Mouse (Mus musculus) hindbrain, embryonic 14.5 days (tissue): ENCODE results near the gene C1qc. TPM values are rescaled to one million over a fixed set of nuclear protein-coding genes. Genes with fewer than 3 reads are reported as not detected.

Source experiments
- ATAC-seq: fragments of 200-750 bp; cut with Nextera tagmentation; 2 replicates; pipeline ENCODE4 v1.8.0; 2017; ENCODE audit warnings: moderate number of reproducible peaks, mild to moderate bottlenecking, moderate TSS enrichment, moderate library complexity; ENCODE audit not compliant: low FRiP score
- DNase-seq: peaks from one replicate; pipeline ENCODE4 v3.0.0-alpha.2; 2015; ENCODE audit warnings: low spot score
- H3K27ac ChIP-seq: fragments of 300-500 bp; sonication (generic); 2 replicates; pipeline ENCODE4 v1.5.1; 2014; ENCODE audit warnings: mild to moderate bottlenecking, moderate library complexity
- H3K27me3 ChIP-seq: fragments of 300-500 bp; sonication (generic); 2 replicates; pipeline ENCODE4 v1.6.1; 2014; ENCODE audit warnings: mild to moderate bottlenecking, low read length, mixed read lengths; ENCODE audit not compliant: control insufficient read depth, insufficient read depth
- H3K36me3 ChIP-seq: fragments of 300-500 bp; sonication (generic); replicated peaks from 2 replicates; pipeline ENCODE4 v1.6.1; 2014; ENCODE audit not compliant: control insufficient read depth, insufficient read depth
- H3K4me1 ChIP-seq: fragments of 300-500 bp; sonication (generic); replicated peaks from 2 replicates; pipeline ENCODE4 v1.6.1; 2014; ENCODE audit warnings: antibody characterized with exemption, low read length, mixed read lengths; ENCODE audit not compliant: control insufficient read depth, insufficient read depth
- H3K4me2 ChIP-seq: fragments of 300-500 bp; sonication (generic); replicated peaks from 2 replicates; pipeline ENCODE4 v1.6.1; 2014; ENCODE audit warnings: mild to moderate bottlenecking, moderate library complexity
- H3K4me3 ChIP-seq: fragments of 300-500 bp; sonication (generic); replicated peaks from 2 replicates; pipeline ENCODE4 v1.5.1; 2014; ENCODE audit warnings: mild to moderate bottlenecking, low read length
- H3K9ac ChIP-seq: fragments of 300-500 bp; sonication (generic); 2 replicates; pipeline ENCODE4 v1.6.1; 2014
- H3K9me3 ChIP-seq: fragments of 300-500 bp; sonication (generic); 2 replicates; pipeline ENCODE4 v1.6.1; 2016; ENCODE audit warnings: low read length; ENCODE audit not compliant: control insufficient read depth
- WGBS: fragments of 180-500 bp; shearing (Covaris S2); extraction: QIAGEN DNeasy Blood & Tissue Kit; methylation state at CpG from one replicate; pipeline ENCODE4 v1.1.7; 2014; 5-methylcytosine and 5-hydroxymethylcytosine counted together
- polyA plus RNA-seq: library from polyadenylated mRNA; unstranded; fragments of >200 nt; fragmentation: Nextera tagmentation; extraction: Ambion mirVana; gene quantifications from 2 replicates; pipeline ENCODE4 v1.2.1, GENCODE M21; 2014

C1qc gene
- polyA plus RNA-seq, 1 experiment from 2014 or later: 29.5 TPM

- ATAC-seq (no peak), DNase-seq (no peak)
- no peaks in the 10 kb centered on the region for H3K36me3 ChIP-seq
- H3K9me3 ChIP-seq: no peaks in the 10 kb centered on the region
- H3K4me1 ChIP-seq: 0 out of 2 replicates have a peak, but pooled peaks cover 2% of the 10 kb centered on the region
- H3K4me2 ChIP-seq: no peak overlapping the region
- no peak overlapping the region for H3K27ac ChIP-seq
- WGBS: 63% methylated on average over 7 of the region's 7 CpGs
- H3K27me3 ChIP-seq: peaks cover 38% of the 10 kb centered on the region
- no peak overlapping the region for H3K4me3 ChIP-seq
- no peak overlapping the region for H3K9ac ChIP-seq
Measured at GRCm38 (mm10) chr4:136899154-136899553, 6.3 kb upstream of the C1qc start.

GRCm38 (mm10) chr4:136898637-136899036 lies 5.8 kb upstream of the C1qc start, which contains the start of gene C1qa:
C1qa (minus strand) TSS chr4:136898803.
- H3K4me2 ChIP-seq: no peak within 1 kb of the TSS
- peaks cover 33% of the 10 kb centered on the region for H3K27me3 ChIP-seq
- no peak for DNase-seq
- no peak for ATAC-seq
- WGBS: 84% methylated on average over 9 of the region's 9 CpGs
- H3K4me1 ChIP-seq: 0 out of 2 replicates have a peak, but pooled peaks cover 2% of the 10 kb centered on the region
- H3K36me3 ChIP-seq: no peaks in the 10 kb centered on the region
- H3K4me3 ChIP-seq: no peak within 1 kb of the TSS
- H3K27ac ChIP-seq: no peak within 1 kb of the TSS
- no peaks in the 10 kb centered on the region for H3K9me3 ChIP-seq
- H3K9ac ChIP-seq: no peak within 1 kb of the TSS

- DNase-seq (no peak), ATAC-seq (no peak)
- peaks cover 29% of the 10 kb centered on the region for H3K27me3 ChIP-seq
- H3K4me2 ChIP-seq: no peak overlapping the region
- H3K9me3 ChIP-seq: no peaks in the 10 kb centered on the region
- H3K9ac ChIP-seq: no peak overlapping the region
- no peak overlapping the region for H3K4me3 ChIP-seq
- H3K27ac ChIP-seq: no peak overlapping the region
- 64% methylated on average over 9 of the region's 9 CpGs for WGBS
- 0 out of 2 replicates have a peak, but pooled peaks cover 2% of the 10 kb centered on the region for H3K4me1 ChIP-seq
- no peaks in the 10 kb centered on the region for H3K36me3 ChIP-seq
Measured at GRCm38 (mm10) chr4:136898084-136898598, 5.3 kb upstream of the C1qc start.

- peaks cover 29% of the 10 kb centered on the region for H3K27me3 ChIP-seq
- no peak for DNase-seq
- no peaks in the 10 kb centered on the region for H3K36me3 ChIP-seq
- whole genome bisulfite sequencing: 36% methylated on average over 10 of the region's 10 CpGs
- H3K9ac ChIP-seq: no peak overlapping the region
- H3K4me1 ChIP-seq: 0 out of 2 replicates have a peak, but pooled peaks cover 2% of the 10 kb centered on the region
- peak overlapping the region; percentile 4; the same call in 1 of the 2 replicates for H3K4me2 ChIP-seq
- no peak overlapping the region for H3K27ac ChIP-seq
- ATAC-seq: no peak
- H3K9me3 ChIP-seq: no peaks in the 10 kb centered on the region
- H3K4me3 ChIP-seq: no peak overlapping the region
Measured at GRCm38 (mm10) chr4:136896461-136896860, 3.6 kb upstream of the C1qc start.

GRCm38 (mm10) chr4:136895861-136896260 lies 3.0 kb upstream of the C1qc start:
- Histone ChIP-seq H3K36me3 (no peaks in the 10 kb centered on the region), H3K4me3 (0 out of 2 replicates have a peak overlapping the region, but pooled peaks have one; percentile 3), H3K4me1 (0 out of 2 replicates have a peak, but pooled peaks cover 2% of the 10 kb centered on the region), H3K4me2 (peak overlapping the region; percentile 4; the same call in 1 of the 2 replicates), H3K9me3 (no peaks in the 10 kb centered on the region), H3K27ac (no peak overlapping the region), H3K27me3 (peaks cover 29% of the 10 kb centered on the region), H3K9ac (no peak overlapping the region)
- ATAC-seq (no peak), DNase-seq (no peak)
- WGBS: 4% methylated on average over 15 of the region's 15 CpGs

- no peak for ATAC-seq
- H3K4me1 ChIP-seq: 0 out of 2 replicates have a peak, but pooled peaks cover 2% of the 10 kb centered on the region
- H3K4me3 ChIP-seq: no peak overlapping the region
- H3K9ac ChIP-seq: no peak overlapping the region
- peaks cover 29% of the 10 kb centered on the region for H3K27me3 ChIP-seq
- no peak overlapping the region for H3K4me2 ChIP-seq
- H3K9me3 ChIP-seq: no peaks in the 10 kb centered on the region
- no peaks in the 10 kb centered on the region for H3K36me3 ChIP-seq
- no peak for DNase-seq
- H3K27ac ChIP-seq: no peak overlapping the region
- 73% methylated on average over 4 of the region's 4 CpGs for WGBS
Measured at GRCm38 (mm10) chr4:136894821-136895220, 2.0 kb upstream of the C1qc start.

- H3K36me3 ChIP-seq: no peaks in the 10 kb centered on the region
- peak; percentile 78; the same call in 1 of the 2 replicates for ATAC-seq
- WGBS: 5% methylated on average over 9 of the region's 9 CpGs
- no peak overlapping the region for H3K27ac ChIP-seq
- no peak overlapping the region for H3K4me2 ChIP-seq
- 0 out of 2 replicates have a peak, but pooled peaks cover 2% of the 10 kb centered on the region for H3K4me1 ChIP-seq
- no peak overlapping the region for H3K9ac ChIP-seq
- H3K4me3 ChIP-seq: no peak overlapping the region
- H3K9me3 ChIP-seq: no peaks in the 10 kb centered on the region
- DNase-seq: peak; percentile 82
- peaks cover 29% of the 10 kb centered on the region for H3K27me3 ChIP-seq
Measured at GRCm38 (mm10) chr4:136893691-136894543, 1.1 kb upstream of the C1qc start.

GRCm38 (mm10) chr4:136892371-136892770 lies 494 bp downstream of the C1qc start:
- no peak overlapping the region for H3K9ac ChIP-seq
- 64% methylated on average over 7 of the region's 7 CpGs for WGBS
- DNase-seq (no peak), ATAC-seq (no peak)
- H3K27ac ChIP-seq: no peak overlapping the region
- H3K27me3 ChIP-seq: peaks cover 25% of the 10 kb centered on the region
- 0 out of 2 replicates have a peak, but pooled peaks cover 2% of the 10 kb centered on the region for H3K4me1 ChIP-seq
- H3K4me2 ChIP-seq: no peak overlapping the region
- no peak overlapping the region for H3K4me3 ChIP-seq
- H3K36me3 ChIP-seq: no peaks in the 10 kb centered on the region
- no peaks in the 10 kb centered on the region for H3K9me3 ChIP-seq

- peaks cover 7% of the 10 kb centered on the region for H3K4me1 ChIP-seq
- H3K9me3 ChIP-seq: no peaks in the 10 kb centered on the region
- no peak overlapping the region for H3K9ac ChIP-seq
- no peak overlapping the region for H3K27ac ChIP-seq
- ATAC-seq: no peak
- H3K4me3 ChIP-seq: no peak overlapping the region
- H3K36me3 ChIP-seq: no peaks in the 10 kb centered on the region
- peaks cover 13% of the 10 kb centered on the region for H3K27me3 ChIP-seq
- H3K4me2 ChIP-seq: no peak overlapping the region
- DNase-seq: no peak
- WGBS: 86% methylated on average over 4 of the region's 4 CpGs
Measured at GRCm38 (mm10) chr4:136891115-136891514, 1.8 kb downstream of the C1qc start.
